ENCODE assay signal across 15 mouse cellular contexts in genomic region chr7:83227262-83228108, GRCm38 (mm10).
"Had no signal": no experiment of that assay in that cellular context is flagged by ENCODE, and none has a peak within 500 bp of the region (broad histone marks: within the 10 kb centered on the region; RNA-seq: fewer than 3 reads in every experiment).

No protein-coding gene starts in this region.

- H3K4me3 ChIP-seq: kidney, embryonic 15.5 days; left cerebral cortex, adult 2 months; liver, embryonic 13.5 days; megakaryocyte, embryonic 14.5 days; midbrain, embryonic 15.5 days; neural tube, embryonic 12.5 days had no signal

- DNase-seq: kidney, adult 2 months; kidney, postnatal 14 days; liver; liver, embryonic 13.5 days; liver, postnatal 0 days; thymus, adult 18-20 months; thymus, postnatal 14 days had no signal

- H3K27ac ChIP-seq: kidney, embryonic 15.5 days; left cerebral cortex, adult 2 months; liver, embryonic 13.5 days; macrophage; midbrain, embryonic 15.5 days; neural tube, embryonic 12.5 days had no signal

- ATAC-seq: liver, postnatal 0 days; lung, postnatal 0 days; midbrain, embryonic 15.5 days had no signal

- H3K4me2 ChIP-seq: kidney, embryonic 15.5 days; liver, embryonic 13.5 days; midbrain, embryonic 11.5 days; midbrain, embryonic 15.5 days; neural tube, embryonic 12.5 days had no signal

- H3K9ac ChIP-seq: kidney, embryonic 15.5 days; liver, embryonic 13.5 days; liver, postnatal 0 days; midbrain, embryonic 15.5 days; neural tube, embryonic 12.5 days had no signal

- H3K9me3 ChIP-seq: kidney, embryonic 15.5 days; liver, embryonic 13.5 days; midbrain, embryonic 15.5 days had no signal

- H3K36me3 ChIP-seq: kidney, embryonic 15.5 days; liver, embryonic 13.5 days; midbrain, embryonic 15.5 days; neural tube, embryonic 12.5 days had no signal

- H3K27me3 ChIP-seq: kidney, embryonic 15.5 days; liver, embryonic 13.5 days; megakaryocyte, embryonic 14.5 days; midbrain, embryonic 15.5 days; neural tube, embryonic 12.5 days had no signal

- H3K4me1 ChIP-seq: liver, embryonic 13.5 days; megakaryocyte, embryonic 14.5 days; midbrain, embryonic 15.5 days; neural tube, embryonic 12.5 days had no signal
